Mouse (Mus musculus): Measurements from ENCODE around the gene Nup205. TPM values are rescaled to one million over a fixed set of nuclear protein-coding genes. Genes with fewer than 3 reads are reported as not detected.

The Nup205 gene
- polyA plus RNA-seq, 1 experiment from 2014 or later, result 55.8 TPM

- no peak for ATAC-seq (replicated peaks; ENCODE audit: insufficient number of reproducible peaks, low FRiP score, low TSS enrichment, low read depth)
- Histone ChIP-seq H3K27me3 (ENCODE audit: control insufficient read depth, insufficient read depth, low read length) (no peaks in the 10 kb centered on the region), H3K4me2 (ENCODE audit: low read depth, low read length) (no peak overlapping the region), H3K27ac (replicated peaks; ENCODE audit: low read depth, low read length) (no peak overlapping the region), H3K9ac (replicated peaks; ENCODE audit: low read length) (no peak overlapping the region), H3K36me3 (replicated peaks; ENCODE audit: control insufficient read depth, insufficient read depth, low read depth, low read length) (no peaks in the 10 kb centered on the region), H3K9me3 (replicated peaks; ENCODE audit: control insufficient read depth, low read length) (no peaks in the 10 kb centered on the region), H3K4me3 (ENCODE audit: low read depth, low read length) (no peak overlapping the region), H3K4me1 (ENCODE audit: control insufficient read depth, insufficient read depth, low read length) (no peaks in the 10 kb centered on the region)
- WGBS, result 78% methylated on average over 11 of the region's 11 CpGs
- DNase-seq (ENCODE audit: low spot score), result no peak
These were observed 96.3 kb downstream of the Nup205 start for GRCm38 (mm10) chr6:35273391-35274082.

GRCm38 (mm10) chr6:35277903-35278587 is 100.8 kb downstream of the Nup205 start:
- H3K4me2 ChIP-seq (ENCODE audit: low read depth, low read length), result no peak overlapping the region
- no peak overlapping the region for H3K4me3 ChIP-seq (ENCODE audit: low read depth, low read length)
- no peaks in the 10 kb centered on the region for H3K9me3 ChIP-seq (replicated peaks; ENCODE audit: control insufficient read depth, low read length)
- H3K9ac ChIP-seq (replicated peaks; ENCODE audit: low read length), result no peak overlapping the region
- peak; percentile 10 for DNase-seq (ENCODE audit: low spot score)
- no peaks in the 10 kb centered on the region for H3K27me3 ChIP-seq (ENCODE audit: control insufficient read depth, insufficient read depth, low read length)
- H3K36me3 ChIP-seq (replicated peaks; ENCODE audit: control insufficient read depth, insufficient read depth, low read depth, low read length), result no peaks in the 10 kb centered on the region
- H3K4me1 ChIP-seq (ENCODE audit: control insufficient read depth, insufficient read depth, low read length), result no peaks in the 10 kb centered on the region
- no peak for ATAC-seq (replicated peaks; ENCODE audit: insufficient number of reproducible peaks, low FRiP score, low TSS enrichment, low read depth)
- no peak overlapping the region for H3K27ac ChIP-seq (replicated peaks; ENCODE audit: low read depth, low read length)
- WGBS, result 71% methylated on average over 10 of the region's 10 CpGs

GRCm38 (mm10) chr6:35279306-35279705 is 102.1 kb downstream of the Nup205 start:
- ATAC-seq (replicated peaks; ENCODE audit: insufficient number of reproducible peaks, low FRiP score, low TSS enrichment, low read depth) (no peak), DNase-seq (ENCODE audit: low spot score) (no peak)
- Histone ChIP-seq H3K27me3 (ENCODE audit: control insufficient read depth, insufficient read depth, low read length) (no peaks in the 10 kb centered on the region), H3K9me3 (replicated peaks; ENCODE audit: control insufficient read depth, low read length) (no peaks in the 10 kb centered on the region), H3K36me3 (replicated peaks; ENCODE audit: control insufficient read depth, insufficient read depth, low read depth, low read length) (no peaks in the 10 kb centered on the region), H3K4me3 (ENCODE audit: low read depth, low read length) (no peak overlapping the region), H3K9ac (replicated peaks; ENCODE audit: low read length) (no peak overlapping the region), H3K27ac (replicated peaks; ENCODE audit: low read depth, low read length) (no peak overlapping the region), H3K4me2 (ENCODE audit: low read depth, low read length) (no peak overlapping the region), H3K4me1 (ENCODE audit: control insufficient read depth, insufficient read depth, low read length) (no peaks in the 10 kb centered on the region)
- 82% methylated on average over 10 of the region's 10 CpGs for WGBS

- H3K4me2 ChIP-seq (ENCODE audit: low read depth, low read length), result no peak overlapping the region
- no peak overlapping the region for H3K4me3 ChIP-seq (ENCODE audit: low read depth, low read length)
- no peaks in the 10 kb centered on the region for H3K36me3 ChIP-seq (replicated peaks; ENCODE audit: control insufficient read depth, insufficient read depth, low read depth, low read length)
- peaks cover 2% of the 10 kb centered on the region; the same call in 1 of the 2 replicates for H3K4me1 ChIP-seq (ENCODE audit: control insufficient read depth, insufficient read depth, low read length)
- no peak for DNase-seq (ENCODE audit: low spot score)
- no peak overlapping the region for H3K9ac ChIP-seq (replicated peaks; ENCODE audit: low read length)
- no peaks in the 10 kb centered on the region for H3K27me3 ChIP-seq (ENCODE audit: control insufficient read depth, insufficient read depth, low read length)
- H3K27ac ChIP-seq (replicated peaks; ENCODE audit: low read depth, low read length), result no peak overlapping the region
- H3K9me3 ChIP-seq (replicated peaks; ENCODE audit: control insufficient read depth, low read length), result no peaks in the 10 kb centered on the region
- 67% methylated on average over 11 of the region's 11 CpGs for WGBS
- ATAC-seq (replicated peaks; ENCODE audit: insufficient number of reproducible peaks, low FRiP score, low TSS enrichment, low read depth), result no peak
These were observed 111.0 kb downstream of the Nup205 start for GRCm38 (mm10) chr6:35288114-35288761.

- no peak overlapping the region for H3K4me3 ChIP-seq (ENCODE audit: low read depth, low read length)
- H3K27me3 ChIP-seq (ENCODE audit: control insufficient read depth, insufficient read depth, low read length), result no peaks in the 10 kb centered on the region
- H3K9ac ChIP-seq (replicated peaks; ENCODE audit: low read length), result no peak overlapping the region
- no peaks in the 10 kb centered on the region for H3K9me3 ChIP-seq (replicated peaks; ENCODE audit: control insufficient read depth, low read length)
- WGBS, result 21% methylated on average over 7 of the region's 7 CpGs
- ATAC-seq (replicated peaks; ENCODE audit: insufficient number of reproducible peaks, low FRiP score, low TSS enrichment, low read depth) (no peak), DNase-seq (ENCODE audit: low spot score) (peak; percentile 6)
- no peak overlapping the region for H3K27ac ChIP-seq (replicated peaks; ENCODE audit: low read depth, low read length)
- no peaks in the 10 kb centered on the region for H3K36me3 ChIP-seq (replicated peaks; ENCODE audit: control insufficient read depth, insufficient read depth, low read depth, low read length)
- peaks cover 2% of the 10 kb centered on the region; the same call in 1 of the 2 replicates for H3K4me1 ChIP-seq (ENCODE audit: control insufficient read depth, insufficient read depth, low read length)
- H3K4me2 ChIP-seq (ENCODE audit: low read depth, low read length), result no peak overlapping the region
These were observed 111.7 kb downstream of the Nup205 start for GRCm38 (mm10) chr6:35288920-35289319.

- ATAC-seq (replicated peaks; ENCODE audit: insufficient number of reproducible peaks, low FRiP score, low TSS enrichment, low read depth) (no peak), DNase-seq (ENCODE audit: low spot score) (no peak)
- Histone ChIP-seq H3K9ac (replicated peaks; ENCODE audit: low read length) (no peak overlapping the region), H3K27me3 (ENCODE audit: control insufficient read depth, insufficient read depth, low read length) (no peaks in the 10 kb centered on the region), H3K9me3 (replicated peaks; ENCODE audit: control insufficient read depth, low read length) (no peaks in the 10 kb centered on the region), H3K27ac (replicated peaks; ENCODE audit: low read depth, low read length) (no peak overlapping the region), H3K4me2 (ENCODE audit: low read depth, low read length) (no peak overlapping the region), H3K4me3 (ENCODE audit: low read depth, low read length) (no peak overlapping the region), H3K36me3 (replicated peaks; ENCODE audit: control insufficient read depth, insufficient read depth, low read depth, low read length) (no peaks in the 10 kb centered on the region), H3K4me1 (ENCODE audit: control insufficient read depth, insufficient read depth, low read length) (peaks cover 2% of the 10 kb centered on the region; the same call in 1 of the 2 replicates)
- 89% methylated on average over 8 of the region's 8 CpGs for WGBS
These were observed 112.5 kb downstream of the Nup205 start for GRCm38 (mm10) chr6:35289676-35290075.

- 93% methylated on average over 2 of the region's 2 CpGs for WGBS
- Histone ChIP-seq H3K36me3 (replicated peaks; ENCODE audit: control insufficient read depth, insufficient read depth, low read depth, low read length) (no peaks in the 10 kb centered on the region), H3K27me3 (ENCODE audit: control insufficient read depth, insufficient read depth, low read length) (no peaks in the 10 kb centered on the region), H3K4me1 (ENCODE audit: control insufficient read depth, insufficient read depth, low read length) (no peaks in the 10 kb centered on the region; the same call in 1 of the 2 replicates), H3K4me3 (ENCODE audit: low read depth, low read length) (no peak overlapping the region), H3K9me3 (replicated peaks; ENCODE audit: control insufficient read depth, low read length) (no peaks in the 10 kb centered on the region), H3K4me2 (ENCODE audit: low read depth, low read length) (no peak overlapping the region), H3K9ac (replicated peaks; ENCODE audit: low read length) (no peak overlapping the region), H3K27ac (replicated peaks; ENCODE audit: low read depth, low read length) (no peak overlapping the region)
- DNase-seq (ENCODE audit: low spot score) (no peak), ATAC-seq (replicated peaks; ENCODE audit: insufficient number of reproducible peaks, low FRiP score, low TSS enrichment, low read depth) (no peak)
These were observed 117.7 kb downstream of the Nup205 start for GRCm38 (mm10) chr6:35294964-35295363.

- DNase-seq (ENCODE audit: low spot score), result no peak
- ATAC-seq (replicated peaks; ENCODE audit: insufficient number of reproducible peaks, low FRiP score, low TSS enrichment, low read depth), result no peak
- no peak overlapping the region for H3K4me3 ChIP-seq (ENCODE audit: low read depth, low read length)
- no peaks in the 10 kb centered on the region for H3K36me3 ChIP-seq (replicated peaks; ENCODE audit: control insufficient read depth, insufficient read depth, low read depth, low read length)
- H3K27ac ChIP-seq (replicated peaks; ENCODE audit: low read depth, low read length), result no peak overlapping the region
- H3K9ac ChIP-seq (replicated peaks; ENCODE audit: low read length), result no peak overlapping the region
- H3K9me3 ChIP-seq (replicated peaks; ENCODE audit: control insufficient read depth, low read length), result no peaks in the 10 kb centered on the region
- no peak overlapping the region for H3K4me2 ChIP-seq (ENCODE audit: low read depth, low read length)
- H3K27me3 ChIP-seq (ENCODE audit: control insufficient read depth, insufficient read depth, low read length), result no peaks in the 10 kb centered on the region
- no peaks in the 10 kb centered on the region; the same call in 1 of the 2 replicates for H3K4me1 ChIP-seq (ENCODE audit: control insufficient read depth, insufficient read depth, low read length)
- 63% methylated on average over 2 of the region's 2 CpGs for WGBS
These were observed 119.8 kb downstream of the Nup205 start for GRCm38 (mm10) chr6:35297001-35297400.
